Mouse (Mus musculus) layer of hippocampus, postnatal 10 days (tissue): Measurements from ENCODE around the gene Sik1. TPM values are rescaled to one million over a fixed set of nuclear protein-coding genes. Genes with fewer than 3 reads are reported as not detected.
A peak's percentile ranks its signal among the peaks of the same experiment; 100 is the strongest.

Experiments used
- DNase-seq, 2 experiments: peaks; one replicate each; pipeline ENCODE4 v3.0.0; 2021; ENCODE audit warnings: low spot score in 2 of 2
- total RNA-seq, 2 experiments: library from RNA; stranded (reverse); gene quantifications; 2 replicates each; pipeline ENCODE4 v1.2.3; 2021

The Sik1 gene
- total RNA-seq, 2 experiments from 2014 or later: 21.7 to 22.2 TPM

GRCm38 (mm10) chr17:31834320-31835065 is 21.1 kb downstream of the Sik1 start:
- no peak for DNase-seq

DNA sequence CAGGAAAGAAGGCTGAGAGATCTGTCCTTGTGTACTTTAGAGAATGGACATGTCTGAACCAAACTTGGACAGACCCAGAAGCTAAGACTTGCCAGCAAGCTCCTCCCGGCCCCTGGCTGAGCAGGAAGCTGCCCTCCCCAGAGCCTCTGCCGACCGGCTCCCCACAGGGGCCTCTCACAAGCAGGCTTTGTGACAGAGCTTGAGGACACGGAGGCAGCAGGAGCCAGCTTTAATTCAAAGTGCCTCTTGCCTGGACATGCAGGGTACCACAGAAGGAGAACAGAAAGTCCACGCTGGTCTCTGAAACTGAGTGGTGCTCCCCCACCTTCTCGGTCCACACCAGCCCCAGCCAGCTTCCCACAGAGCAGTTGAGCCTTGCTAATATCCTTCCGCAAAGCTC is 21.9 kb downstream of the Sik1 start:
- no peak for DNase-seq

DNA sequence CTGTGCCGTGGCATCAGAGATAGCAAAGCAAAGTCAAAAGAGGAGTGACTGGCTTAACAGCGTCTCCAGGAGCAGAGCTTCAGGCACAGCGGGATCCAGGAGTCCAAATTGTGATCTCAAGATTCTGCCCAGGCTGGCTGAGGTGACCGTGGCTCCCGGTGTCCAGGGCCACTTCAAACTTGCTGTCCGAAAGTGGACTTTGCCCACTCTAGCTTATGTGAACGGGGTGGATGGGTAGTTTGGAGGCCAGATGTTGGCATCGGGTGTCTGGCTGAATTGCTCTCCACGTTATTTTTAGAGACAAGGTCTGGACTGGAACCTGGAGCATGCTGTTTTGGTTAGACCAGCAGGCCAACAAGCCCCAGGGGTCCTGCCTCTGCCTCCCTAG is 23.0 kb downstream of the Sik1 start:
- DNase-seq: no peak

DNA sequence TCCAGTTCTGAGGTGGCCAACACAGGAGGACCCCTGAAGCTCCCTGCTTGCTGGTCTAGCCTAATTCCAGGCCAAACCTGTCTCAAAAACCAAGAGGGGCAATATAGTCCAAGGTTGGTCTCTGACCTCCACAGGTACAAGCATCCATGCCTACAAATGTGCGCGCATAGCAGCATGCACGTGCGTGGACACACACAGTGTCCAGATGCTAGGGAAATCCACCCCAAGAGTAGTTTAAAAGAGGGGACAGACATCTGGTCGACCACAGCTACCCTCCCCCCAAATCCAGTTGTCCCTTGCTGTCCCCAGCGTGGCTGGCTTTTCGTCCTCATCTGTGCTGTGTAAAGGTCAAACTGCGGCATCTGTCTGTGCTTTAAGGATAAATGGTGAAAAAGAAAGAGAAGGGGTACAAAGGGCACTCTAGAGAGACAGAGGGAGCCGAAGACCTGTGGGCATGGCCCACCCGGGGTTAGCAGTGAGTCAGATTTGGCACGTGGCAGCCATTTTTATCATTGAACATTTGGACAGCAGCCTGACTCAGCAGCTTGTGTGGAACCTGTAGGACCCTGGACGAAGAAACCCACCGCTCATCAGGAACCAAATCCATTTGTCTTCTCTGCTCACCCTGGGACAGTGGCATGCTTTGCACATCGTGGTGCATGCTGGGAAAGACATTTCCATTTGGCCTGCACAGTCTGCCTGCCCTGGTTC is 23.6 kb downstream of the Sik1 start:
- no peak for DNase-seq

- no peak for DNase-seq
Measured at GRCm38 (mm10) chr17:31831097-31831865, 24.3 kb downstream of the Sik1 start.

DNA sequence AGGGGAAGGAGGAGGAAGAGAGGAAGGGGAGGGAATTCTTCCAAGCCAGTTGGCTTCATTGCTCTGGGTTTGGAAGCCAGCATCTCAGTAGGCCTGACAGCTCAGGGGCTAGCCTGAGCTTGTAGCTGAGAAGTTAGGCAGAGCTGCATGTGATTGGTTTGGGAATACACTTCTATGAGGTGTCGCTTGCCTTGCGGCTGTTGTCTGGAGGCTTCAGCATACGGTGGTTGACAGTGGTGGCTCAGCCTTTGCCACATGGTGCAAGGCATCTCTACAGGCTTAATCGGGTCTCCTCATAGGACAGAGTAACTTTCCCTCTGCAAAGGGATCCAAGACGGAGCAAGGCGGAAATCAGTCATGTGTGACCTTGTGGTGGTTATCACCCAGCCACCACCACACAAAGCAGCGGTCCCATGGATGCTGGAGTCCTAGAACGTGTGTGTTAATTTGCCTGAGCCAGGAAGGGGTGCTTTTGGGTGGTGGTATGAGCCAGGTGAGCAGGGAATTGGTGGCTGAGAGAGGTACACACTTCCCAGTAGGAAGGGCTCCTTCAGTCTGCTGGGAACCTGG is 25.0 kb downstream of the Sik1 start:
- no peak for DNase-seq

DNA sequence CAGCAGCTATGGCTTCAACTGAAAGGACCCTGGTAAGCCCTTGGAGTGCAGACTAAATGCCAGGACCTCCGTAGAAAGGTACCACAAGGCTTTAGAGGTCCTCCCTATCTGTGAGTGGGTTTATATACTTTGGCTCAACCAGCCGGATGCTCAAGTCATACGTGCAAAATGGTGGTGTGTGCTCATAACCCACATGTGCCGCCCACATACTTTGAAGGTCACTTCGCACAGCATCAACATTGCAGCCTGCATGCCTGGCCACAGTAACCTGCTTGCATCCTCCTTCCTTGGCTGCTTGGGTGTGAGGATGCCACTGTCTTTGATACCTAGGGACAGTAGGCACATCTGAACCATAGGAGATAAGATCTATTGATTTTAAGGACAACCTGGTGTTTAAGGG is 26.7 kb downstream of the Sik1 start:
- DNase-seq: no peak

DNA sequence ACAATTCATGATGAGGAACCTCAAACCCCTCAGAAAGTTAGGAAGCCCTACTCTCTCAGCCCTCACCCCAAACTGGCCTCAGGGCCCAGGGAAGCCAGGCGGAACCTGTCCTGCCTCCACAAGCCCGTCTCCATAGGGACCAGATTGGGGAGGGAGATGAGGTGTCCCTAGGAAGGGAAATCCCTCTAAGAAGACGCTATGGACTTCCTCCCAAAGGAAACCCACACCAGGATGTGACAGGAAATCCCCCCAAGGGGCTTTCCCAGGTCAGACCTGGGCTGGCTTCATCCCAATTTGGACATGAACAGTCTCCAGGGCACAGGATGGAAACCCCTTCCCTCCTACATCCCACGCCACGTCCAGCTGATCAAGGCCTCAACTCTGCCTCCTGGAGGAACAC is 27.5 kb downstream of the Sik1 start:
- DNase-seq: no peak

DNA sequence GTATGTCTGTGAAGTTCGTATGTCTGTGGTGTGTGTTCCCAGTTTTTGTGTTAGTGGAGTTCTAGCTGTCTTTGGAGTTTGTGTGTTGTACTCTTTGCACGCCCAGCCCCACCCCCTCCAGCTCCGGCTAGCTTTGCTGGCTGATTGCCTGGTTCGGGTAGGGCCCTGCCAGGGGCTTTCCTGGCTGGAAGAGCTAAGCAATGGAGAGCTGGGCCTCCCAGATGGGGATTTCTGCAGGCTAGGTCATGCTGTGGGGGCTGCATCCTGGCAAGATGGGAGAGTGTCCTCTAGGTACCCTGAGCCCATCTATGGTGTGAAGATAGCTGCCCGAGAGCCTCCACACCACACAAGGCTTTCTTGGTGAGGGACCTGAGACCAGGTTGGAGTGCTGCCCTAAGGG is 28.4 kb downstream of the Sik1 start:
- DNase-seq: peak; percentile 54 to 71

DNA sequence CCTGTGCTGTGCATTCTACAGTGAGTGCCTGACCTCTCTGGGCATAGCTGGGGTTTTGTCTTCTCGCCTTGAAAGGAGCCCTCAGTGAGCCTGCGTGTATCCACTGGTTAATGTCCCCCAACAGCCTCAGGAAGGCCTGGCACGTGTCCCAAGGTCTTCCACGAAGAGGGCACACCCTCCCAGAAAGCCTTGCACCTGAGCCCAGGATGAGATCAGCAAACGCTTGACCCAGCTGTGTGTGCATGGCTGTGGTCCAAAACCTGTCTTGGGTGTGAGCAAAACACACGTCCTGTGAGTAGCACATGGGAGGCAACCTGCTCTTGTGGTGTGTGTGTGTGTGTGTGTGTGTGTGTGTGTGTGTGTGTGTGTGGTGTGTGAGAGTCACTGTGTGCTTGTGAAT is 28.9 kb downstream of the Sik1 start:
- no peak for DNase-seq

GRCm38 (mm10) chr17:31825678-31826077 is 29.9 kb downstream of the Sik1 start:
- DNase-seq: no peak

DNA sequence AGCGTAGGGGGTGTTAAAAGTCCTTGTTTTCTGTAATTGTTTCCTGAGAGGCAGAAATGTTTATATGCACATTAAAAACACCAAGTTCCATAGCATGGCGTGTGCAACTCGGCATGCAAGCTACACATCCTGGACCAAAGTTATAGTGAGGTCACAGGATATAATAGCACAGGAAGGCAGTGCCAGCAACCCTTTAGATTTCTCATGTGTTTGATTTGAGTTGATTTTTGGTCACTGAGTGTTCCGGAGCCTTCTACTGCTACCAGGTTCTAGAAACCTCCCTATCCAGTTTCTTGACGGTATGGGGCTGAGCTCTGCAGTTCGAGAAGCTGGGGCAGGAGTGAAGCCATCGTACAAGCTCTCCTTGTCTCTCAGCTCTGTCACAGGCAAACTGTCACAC is 30.8 kb downstream of the Sik1 start:
- no peak for DNase-seq

- DNase-seq: no peak
Measured at GRCm38 (mm10) chr17:31821136-31821933, 34.3 kb downstream of the Sik1 start.

- DNase-seq: no peak
Measured at GRCm38 (mm10) chr17:31820099-31820846, 35.3 kb downstream of the Sik1 start.

DNA sequence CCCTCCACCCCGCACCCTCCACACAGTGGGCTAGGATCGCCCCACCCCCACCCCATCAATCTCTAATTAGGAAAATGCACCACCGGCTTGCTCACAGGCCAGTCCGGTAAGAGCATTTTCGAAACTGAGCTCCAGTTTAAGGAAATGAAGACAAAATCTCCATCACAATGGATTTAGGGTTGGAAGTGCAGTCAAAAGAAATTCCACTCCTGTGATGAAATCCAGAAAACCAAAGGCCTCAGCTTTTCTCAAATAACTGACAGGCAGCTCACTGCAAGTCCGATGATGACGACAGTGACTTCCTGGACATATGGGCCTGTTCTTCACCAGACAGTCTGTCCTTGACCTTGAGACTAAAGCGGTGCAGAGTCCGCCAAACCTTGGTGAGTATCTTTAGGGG is 36.2 kb downstream of the Sik1 start:
- DNase-seq: no peak

DNA sequence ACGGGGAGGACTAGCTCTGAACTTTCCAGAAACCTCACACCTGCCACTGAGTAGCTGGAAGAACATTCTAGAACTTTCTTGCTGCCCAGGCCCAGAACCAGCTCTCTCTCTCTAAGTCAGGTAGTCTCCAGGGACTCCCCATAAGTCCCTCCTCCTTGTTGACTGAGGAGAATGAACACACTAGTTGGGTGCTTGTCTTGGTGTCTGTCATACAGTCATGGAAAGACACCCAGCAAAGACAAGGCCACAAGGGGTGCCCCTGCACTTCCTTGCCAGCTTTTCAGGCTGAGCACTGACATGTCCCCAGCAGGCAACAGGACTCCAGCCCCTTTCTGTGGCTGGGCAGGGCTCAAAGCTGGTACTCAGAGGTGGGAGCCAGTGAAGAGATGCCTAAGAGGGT is 37.8 kb downstream of the Sik1 start:
- no peak for DNase-seq

DNA sequence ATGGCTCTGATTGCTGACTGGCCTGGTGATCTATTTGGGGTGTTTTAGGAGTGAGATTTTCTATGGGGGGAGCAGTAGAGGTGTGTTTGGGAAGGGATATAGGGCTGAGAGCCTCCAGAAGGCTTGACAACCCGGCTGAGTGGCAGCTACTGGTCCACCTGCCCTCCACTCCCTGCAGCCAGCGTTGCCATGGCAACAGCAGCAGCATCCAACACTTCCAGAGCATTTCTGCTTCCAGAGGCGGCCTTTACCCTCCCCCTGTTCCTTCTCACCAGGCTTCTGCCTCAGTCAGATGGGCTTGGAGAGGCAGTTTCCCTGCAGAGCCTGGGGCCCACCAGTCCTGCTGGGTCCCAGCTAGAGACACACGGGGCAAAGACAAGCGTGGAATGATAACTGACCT is 38.4 kb downstream of the Sik1 start:
- DNase-seq: peak in 1 of 2 experiments; percentile 56

DNA sequence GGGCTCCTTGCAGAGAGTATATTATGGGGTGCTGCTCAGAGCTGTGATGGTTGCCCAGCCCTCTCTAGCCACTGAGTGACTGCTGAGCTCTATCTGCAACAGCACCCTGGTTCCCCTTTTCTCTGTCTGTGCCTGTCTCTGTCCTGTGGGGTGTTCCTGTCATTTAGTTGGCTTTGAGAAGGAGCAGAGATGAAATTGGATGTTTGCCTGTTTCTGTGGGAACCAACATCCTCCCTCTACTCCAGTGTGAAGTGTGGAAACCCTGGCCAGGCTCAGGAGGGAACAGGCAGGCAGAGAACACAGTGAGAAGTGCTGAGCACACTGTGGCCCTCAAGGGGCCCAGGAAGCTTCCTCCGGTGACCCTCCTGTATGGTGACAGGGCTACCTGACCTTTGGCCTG is 40.8 kb downstream of the Sik1 start:
- peak in 1 of 2 experiments; percentile 39 for DNase-seq

DNA sequence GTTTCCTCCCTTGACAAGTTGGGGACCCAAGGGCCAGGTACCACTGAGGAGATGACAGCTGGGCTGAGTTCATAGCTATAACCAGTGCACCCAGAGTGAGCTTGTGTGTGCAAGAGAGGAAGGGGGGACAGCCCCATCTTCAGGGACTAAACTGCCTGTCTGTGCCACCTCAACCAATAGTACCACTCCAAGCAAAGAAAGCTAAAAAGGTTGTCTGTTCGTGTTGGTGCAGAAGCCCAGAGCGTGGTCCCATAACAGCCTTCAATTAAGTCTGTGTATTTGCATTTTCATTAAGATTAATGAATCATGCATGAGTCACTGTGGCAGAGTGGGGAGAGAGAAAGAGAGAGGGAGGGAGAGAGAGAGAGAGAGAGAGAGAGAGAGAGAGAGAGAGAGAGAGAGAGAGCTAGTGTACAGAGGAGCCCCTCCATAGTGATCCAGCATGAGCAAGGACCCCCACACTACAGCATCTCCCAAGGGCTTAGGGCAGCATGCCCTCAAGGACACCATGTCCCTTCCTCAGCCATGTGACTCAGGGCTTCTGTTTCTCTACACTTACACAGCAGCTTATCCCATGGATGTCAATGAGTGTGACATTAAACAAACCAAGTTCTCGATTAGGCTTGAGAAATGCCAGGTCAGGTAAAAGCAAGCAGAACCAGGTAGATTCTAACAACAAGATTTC is 41.5 kb downstream of the Sik1 start:
- no peak for DNase-seq

DNA sequence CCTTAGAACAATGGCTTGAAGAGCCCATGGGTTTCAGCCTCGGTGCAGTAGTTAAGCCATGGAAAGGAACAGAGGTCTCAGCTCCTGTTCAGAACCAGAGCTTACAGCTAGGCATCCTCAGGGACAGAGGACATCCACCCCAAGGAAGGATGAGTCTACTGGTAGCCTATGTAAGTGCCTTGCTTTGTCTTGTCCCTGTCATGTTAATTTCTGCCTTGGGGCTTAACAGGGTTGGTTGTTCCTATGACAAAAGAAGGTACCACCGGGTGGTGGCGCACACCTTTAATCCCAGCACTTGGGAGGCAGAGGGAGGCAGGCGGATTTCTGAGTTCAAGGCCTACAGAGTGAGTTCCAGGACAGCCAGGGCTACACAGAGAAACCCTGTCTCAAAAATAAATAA is 44.3 kb downstream of the Sik1 start:
- no peak for DNase-seq
